Mouse (Mus musculus) splenic B cell, adult 2 months (primary cell): ENCODE measurements around the gene Nos1.

ENCODE experiments used
- DNase-seq: peaks from one replicate; pipeline ENCODE4 v3.0.0-alpha.2; 2011; ENCODE audit warnings: low read depth, low spot score
- H3K27me3 ChIP-seq: 2 replicates; pipeline ENCODE4 v1.6.1; 2012; ENCODE audit warnings: mild to moderate bottlenecking, low read length, moderate library complexity, mixed read lengths; ENCODE audit not compliant: control insufficient read depth, poor library complexity, insufficient read depth, severe bottlenecking
- H3K36me3 ChIP-seq: 2 replicates; pipeline ENCODE4 v1.6.1; 2012; ENCODE audit warnings: mild to moderate bottlenecking, low read length, moderate library complexity, mixed read lengths; ENCODE audit not compliant: control insufficient read depth, poor library complexity, insufficient read depth, severe bottlenecking

The Nos1 gene

GRCm38 (mm10) chr5:117938182-117938581 lies 157.3 kb downstream of the Nos1 start:
- DNase-seq, result peak; percentile 77
- Histone ChIP-seq H3K27me3 (no peaks in the 10 kb centered on the region), H3K36me3 (no peaks in the 10 kb centered on the region)

DNA sequence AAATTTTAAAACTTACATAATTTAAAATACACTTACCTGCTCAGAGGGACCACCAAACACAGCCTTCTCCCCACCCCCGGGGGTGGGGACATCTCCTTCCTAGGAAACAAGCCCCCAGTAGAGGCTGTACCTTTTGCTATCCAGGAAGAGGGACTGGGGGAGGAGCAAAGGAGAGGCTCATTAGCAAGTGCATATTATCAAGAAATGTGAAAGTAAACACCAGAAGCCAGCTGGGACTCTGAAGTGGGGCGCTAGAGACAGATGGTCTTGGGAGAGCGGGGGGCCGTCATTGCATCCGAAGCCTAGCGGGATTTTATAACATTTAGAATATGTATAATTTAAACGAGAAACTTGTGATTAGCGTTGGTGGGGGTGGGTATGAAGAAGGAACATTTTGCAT lies 158.6 kb downstream of the Nos1 start:
- no peaks in the 10 kb centered on the region for H3K36me3 ChIP-seq
- no peaks in the 10 kb centered on the region for H3K27me3 ChIP-seq
- DNase-seq, result no peak

DNA sequence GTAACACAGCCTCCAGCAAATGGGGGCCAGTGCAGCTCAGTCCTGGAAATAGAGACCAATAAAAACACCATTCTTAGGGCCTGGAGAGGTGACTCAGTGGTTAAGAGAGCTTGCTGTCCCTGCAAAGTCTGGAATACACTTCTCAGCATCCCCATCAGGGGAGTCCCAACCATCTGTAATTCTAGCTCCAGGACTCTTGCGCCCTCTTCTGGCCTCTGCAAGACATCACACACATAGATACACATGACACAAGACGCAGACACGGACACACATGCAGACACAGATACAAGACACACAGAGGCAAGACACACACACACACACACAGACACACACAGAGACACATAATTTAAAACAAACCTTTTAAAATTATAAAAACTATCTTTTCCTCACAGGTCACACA lies 160.7 kb downstream of the Nos1 start:
- H3K27me3 ChIP-seq, result no peaks in the 10 kb centered on the region
- H3K36me3 ChIP-seq, result no peaks in the 10 kb centered on the region
- DNase-seq, result no peak

DNA sequence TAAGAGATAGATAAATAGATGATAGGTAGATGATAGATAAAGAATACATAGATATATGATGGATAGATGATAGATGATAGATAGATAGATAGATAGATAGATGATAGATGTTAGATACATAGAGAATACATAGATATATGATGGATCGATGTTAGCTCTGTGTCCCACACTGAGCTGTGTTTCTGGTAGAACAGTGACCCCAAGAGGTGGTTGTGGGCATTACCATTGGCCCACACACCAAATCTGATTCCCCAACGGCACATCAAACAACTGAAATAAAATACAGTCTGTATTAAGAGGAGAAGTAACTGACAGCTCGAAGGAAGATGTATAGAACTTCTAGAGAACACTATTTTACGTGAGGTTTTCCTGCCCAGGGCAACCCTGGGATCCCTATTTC lies 165.8 kb downstream of the Nos1 start:
- peak; percentile 57 for DNase-seq
- Histone ChIP-seq H3K36me3 (no peaks in the 10 kb centered on the region), H3K27me3 (no peaks in the 10 kb centered on the region)

GRCm38 (mm10) chr5:117949393-117949792 lies 168.6 kb downstream of the Nos1 start:
- no peaks in the 10 kb centered on the region for H3K36me3 ChIP-seq
- DNase-seq, result no peak
- H3K27me3 ChIP-seq, result no peaks in the 10 kb centered on the region

DNA sequence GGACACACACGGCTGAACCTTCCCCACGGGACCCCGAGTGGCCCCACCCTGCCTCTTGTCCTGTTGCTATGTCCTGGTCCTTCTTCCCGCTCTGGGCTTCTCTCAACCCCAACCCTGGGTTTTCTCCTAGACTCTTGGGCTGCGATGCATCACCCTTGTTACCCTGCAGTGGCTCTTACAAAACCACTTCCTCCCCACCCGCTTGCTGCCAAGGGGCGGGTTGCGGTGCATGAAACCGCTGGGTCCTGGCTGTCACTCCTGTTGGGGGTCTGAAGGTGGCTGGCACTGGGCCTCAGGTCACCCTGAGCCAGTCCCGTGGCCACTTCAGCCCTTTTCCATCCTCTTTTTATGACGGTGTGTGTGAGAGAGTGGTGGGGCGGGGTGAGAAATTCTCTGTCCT lies 173.1 kb downstream of the Nos1 start:
- Histone ChIP-seq H3K36me3 (no peaks in the 10 kb centered on the region), H3K27me3 (no peaks in the 10 kb centered on the region; the same call in 1 of the 2 replicates)
- no peak for DNase-seq

- H3K36me3 ChIP-seq, result no peaks in the 10 kb centered on the region
- DNase-seq, result no peak
Measured at GRCm38 (mm10) chr5:117954429-117954828, 173.6 kb downstream of the Nos1 start.

GRCm38 (mm10) chr5:117955675-117956420 lies 175.0 kb downstream of the Nos1 start:
- Histone ChIP-seq H3K36me3 (no peaks in the 10 kb centered on the region), H3K27me3 (no peaks in the 10 kb centered on the region; the same call in 1 of the 2 replicates)
- DNase-seq, result peak; percentile 70

More at GRCm38 (mm10) chr5:117954429-117954828, 173.6 kb downstream of the Nos1 start:
- H3K27me3 ChIP-seq, result no peaks in the 10 kb centered on the region; the same call in 1 of the 2 replicates

- no peaks in the 10 kb centered on the region for H3K27me3 ChIP-seq
- no peaks in the 10 kb centered on the region for H3K36me3 ChIP-seq
- DNase-seq, result no peak
Measured at GRCm38 (mm10) chr5:117964750-117965149, 183.9 kb downstream of the Nos1 start.

- no peak for DNase-seq
- Histone ChIP-seq H3K27me3 (no peaks in the 10 kb centered on the region), H3K36me3 (no peaks in the 10 kb centered on the region)
Measured at GRCm38 (mm10) chr5:117966956-117967355, 186.1 kb downstream of the Nos1 start.

- no peak for DNase-seq
- Histone ChIP-seq H3K36me3 (no peaks in the 10 kb centered on the region), H3K27me3 (no peaks in the 10 kb centered on the region)
Measured at GRCm38 (mm10) chr5:117967659-117968069, 186.8 kb downstream of the Nos1 start.

DNA sequence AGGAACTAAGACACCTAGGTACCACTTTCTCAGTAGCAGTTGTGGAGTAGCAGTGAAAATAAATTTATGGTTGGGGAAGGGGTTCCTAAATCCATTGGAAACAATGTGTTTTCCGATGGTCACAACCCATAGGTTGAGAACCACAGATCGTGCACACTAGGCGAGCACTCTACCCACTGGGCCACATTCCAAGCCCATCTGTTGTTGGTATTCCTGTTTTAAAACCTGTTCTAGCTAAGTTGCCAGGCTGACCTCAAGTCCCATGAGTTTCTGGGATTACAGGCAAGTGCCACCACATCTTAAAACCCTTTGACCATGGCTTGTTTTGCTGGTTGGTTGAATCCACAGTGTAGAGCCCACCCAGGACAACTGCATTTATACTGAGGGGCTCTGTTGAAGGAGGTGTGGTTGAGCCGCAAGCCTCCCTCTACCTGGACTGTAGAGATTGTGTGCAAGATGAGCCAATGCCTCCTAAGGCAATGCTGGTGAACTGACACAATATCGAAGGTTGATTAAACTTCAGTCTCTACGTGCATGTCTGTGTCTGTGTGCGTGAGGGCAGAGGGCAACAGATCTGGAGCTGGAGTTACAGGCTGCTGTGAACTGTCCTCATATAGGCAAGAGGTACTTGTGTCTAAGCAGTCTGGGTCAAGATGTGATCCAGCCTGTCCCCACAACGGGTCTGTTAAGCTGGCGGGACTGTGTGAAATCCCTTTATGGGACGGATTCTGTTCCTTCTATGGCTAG lies 189.0 kb downstream of the Nos1 start:
- no peak for DNase-seq
- H3K27me3 ChIP-seq, result no peaks in the 10 kb centered on the region

GRCm38 (mm10) chr5:117976263-117976656 lies 195.4 kb downstream of the Nos1 start:
- Histone ChIP-seq H3K36me3 (peaks cover under 1% of the 10 kb centered on the region; the same call in 1 of the 2 replicates), H3K27me3 (no peaks in the 10 kb centered on the region)
- no peak for DNase-seq

More for the DNA sequence above, 189.0 kb downstream of the Nos1 start:
- H3K36me3 ChIP-seq, result no peaks in the 10 kb centered on the region

DNA sequence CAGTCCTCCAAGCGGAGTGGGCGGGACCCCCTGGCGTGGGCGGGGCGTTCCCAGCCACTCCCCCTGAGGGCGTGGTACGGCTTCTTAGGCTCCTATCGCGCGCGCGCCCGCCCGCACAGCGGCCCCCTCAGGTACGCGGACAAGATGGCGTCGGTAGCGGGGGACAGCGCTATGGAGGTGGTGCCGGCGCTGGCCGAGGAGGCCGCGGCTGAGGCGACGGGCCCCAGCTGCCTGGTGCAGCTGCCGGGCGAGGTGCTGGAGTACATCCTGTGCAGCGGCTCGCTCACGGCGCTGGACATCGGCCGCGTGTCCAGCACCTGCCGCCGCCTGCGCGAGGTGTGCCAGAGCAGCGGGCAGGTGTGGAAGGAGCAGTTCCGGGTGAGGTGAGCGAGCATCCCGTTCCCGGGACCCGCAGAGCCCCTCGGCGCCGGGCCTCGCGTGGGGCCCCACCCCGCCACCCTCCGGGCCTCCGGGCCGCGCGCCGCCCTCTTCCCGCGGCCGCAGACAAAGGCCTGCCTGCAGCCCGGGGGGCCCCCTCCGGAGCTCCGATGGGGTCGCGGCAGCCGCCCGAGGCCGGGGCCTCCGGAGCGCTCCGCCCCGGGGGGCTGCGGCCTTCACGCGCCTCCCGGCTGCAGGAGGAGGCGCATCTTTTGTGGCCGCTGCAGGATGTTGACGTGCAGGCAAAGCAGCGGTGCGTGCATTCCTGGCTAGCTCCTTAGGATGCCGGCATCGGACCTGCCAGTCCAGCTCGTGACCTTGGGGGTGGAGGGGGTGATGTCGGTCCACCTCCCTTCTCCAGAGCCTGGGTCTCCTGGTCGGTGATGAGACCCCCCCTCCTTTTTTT lies 196.0 kb downstream of the Nos1 start, which contains the start of gene Fbxo21:
Fbxo21 (plus strand) TSS at position 74 of the 844 bp plus-strand sequence.
- peaks cover 3% of the 10 kb centered on the region; the same call in 1 of the 2 replicates for H3K36me3 ChIP-seq
- peak; percentile 84 for DNase-seq
- no peaks in the 10 kb centered on the region for H3K27me3 ChIP-seq
